Mouse (Mus musculus) urinary bladder, postnatal 25 days (tissue): Measurements from ENCODE around the gene Adgra3.
A peak's percentile ranks its signal among the peaks of the same experiment; 100 is the strongest.

Experiments
- DNase-seq: peaks from one replicate; pipeline ENCODE4 v3.0.0; 2022; ENCODE audit warnings: low spot score

Gene Adgra3

DNA sequence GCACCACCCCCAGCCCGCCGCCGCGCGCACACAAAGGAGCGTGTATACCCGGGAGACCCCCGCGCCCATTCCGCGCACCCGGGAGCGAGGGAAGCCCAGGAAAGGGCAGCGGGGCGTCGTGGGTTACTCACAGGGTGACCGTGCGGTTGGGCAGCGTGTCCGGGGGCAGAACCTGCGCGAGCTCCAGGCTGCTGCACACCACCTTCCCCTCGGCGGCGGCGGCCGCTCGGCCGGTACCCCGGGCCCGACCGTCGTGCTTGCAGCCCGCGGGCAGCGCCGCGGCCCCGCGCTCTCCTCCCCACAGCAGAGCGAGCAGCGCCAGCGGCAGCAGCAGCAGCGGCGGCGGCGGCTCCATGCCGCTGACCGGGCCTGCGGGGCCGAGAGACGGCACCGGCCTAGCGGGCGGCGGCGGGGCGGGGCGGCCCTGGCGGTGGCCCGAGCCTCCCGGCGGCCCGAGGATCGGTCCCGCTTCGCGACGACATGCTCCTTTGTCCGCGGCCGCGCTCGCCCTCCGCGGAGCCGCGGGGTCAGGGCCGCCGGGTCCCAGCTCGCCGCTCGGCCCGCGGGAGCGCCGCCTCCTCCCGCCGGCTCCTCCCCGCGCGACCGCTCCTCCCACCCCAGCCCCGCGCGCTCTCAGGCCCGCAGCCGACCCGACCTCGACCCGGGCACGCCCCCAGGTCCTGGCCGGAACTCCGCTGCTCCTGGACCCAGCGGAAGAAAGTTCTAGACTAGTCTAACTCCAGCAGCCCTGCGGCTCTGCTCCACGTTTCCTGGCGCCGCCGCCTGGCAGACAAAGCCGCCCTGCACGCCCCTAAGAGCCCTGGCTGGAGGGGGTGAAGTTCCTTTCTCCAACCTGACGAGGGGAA is at the start of gene Adgra3:
TSS of gene Adgra3 (minus strand) at position 586 of the 866 bp plus-strand sequence.
- DNase-seq = peak; percentile 67

DNA sequence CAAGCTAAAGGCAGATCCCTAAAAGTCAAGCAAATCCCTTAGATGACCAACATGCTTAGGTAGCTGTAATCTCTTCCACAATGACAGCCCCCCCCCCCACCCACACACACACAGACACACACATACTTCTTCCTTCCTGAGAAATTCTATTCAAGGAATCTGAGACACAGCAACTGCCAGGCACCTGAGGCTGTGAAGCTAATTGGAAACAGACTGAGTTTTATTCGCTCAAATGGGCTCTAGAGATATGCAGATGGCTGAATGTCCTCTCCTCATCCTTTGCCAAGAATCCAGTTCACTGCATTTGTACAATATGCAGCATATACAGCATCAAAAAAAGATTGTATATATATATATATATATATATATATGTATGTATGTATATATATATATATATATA is 24.6 kb upstream of the Adgra3 start:
- DNase-seq = no peak

DNA sequence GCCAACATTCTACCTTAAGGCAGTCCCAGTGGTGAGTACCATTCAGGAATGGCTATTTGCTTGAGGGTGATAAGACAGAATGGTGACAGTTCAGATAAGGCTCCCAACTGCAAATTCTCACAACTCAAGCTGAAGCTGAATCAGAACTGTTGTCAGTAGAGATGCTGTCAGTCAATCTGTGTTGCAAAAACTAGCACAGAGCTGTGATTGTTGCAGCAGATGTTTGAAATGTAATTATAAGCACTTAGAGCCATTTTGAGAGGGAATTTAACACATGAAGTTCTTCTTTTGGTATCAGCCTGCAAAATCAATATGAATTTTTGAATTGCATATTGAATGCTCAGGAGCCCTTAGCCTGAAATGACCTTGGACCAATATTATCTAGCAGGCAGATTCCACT is 15.4 kb upstream of the Adgra3 start:
- DNase-seq = no peak

DNA sequence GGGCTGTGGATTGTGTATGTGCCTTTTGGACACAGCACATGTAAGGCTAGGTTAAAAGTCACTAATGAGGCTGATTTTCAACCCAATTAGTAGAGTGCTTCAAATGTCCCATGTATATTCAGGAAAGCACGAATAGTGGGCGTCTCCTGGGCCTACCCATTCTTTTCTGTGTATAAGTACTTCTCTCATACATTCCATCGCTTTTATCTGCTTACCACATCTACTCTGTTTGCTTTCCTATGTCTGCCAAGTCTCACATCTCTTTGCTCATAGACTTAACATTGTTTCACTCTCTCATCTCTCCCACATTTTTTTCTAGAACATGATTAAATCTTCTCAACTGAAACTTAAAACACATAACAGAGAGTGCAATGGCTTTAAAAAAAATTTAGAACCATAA is 5.4 kb upstream of the Adgra3 start:
- DNase-seq = no peak

DNA sequence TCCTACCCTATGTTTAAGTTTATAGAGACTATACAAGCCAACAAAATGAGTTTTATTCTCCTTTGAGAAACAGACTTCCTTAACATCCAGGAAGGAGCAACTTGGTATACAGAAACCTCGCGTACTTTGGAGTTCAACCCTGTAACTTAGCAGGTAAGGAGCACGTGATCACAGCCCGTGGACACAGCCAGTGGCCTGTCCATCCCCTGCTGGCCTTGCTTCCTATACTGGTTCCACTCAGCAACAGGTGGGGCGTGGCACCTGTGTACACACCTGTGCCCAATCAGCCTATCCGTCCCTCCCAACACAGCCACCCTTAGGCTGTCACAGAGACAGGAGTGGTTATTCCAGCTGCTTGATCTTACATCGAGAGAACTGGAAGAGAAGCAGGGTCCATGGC is 780 bp upstream of the Adgra3 start:
- DNase-seq = no peak

DNA sequence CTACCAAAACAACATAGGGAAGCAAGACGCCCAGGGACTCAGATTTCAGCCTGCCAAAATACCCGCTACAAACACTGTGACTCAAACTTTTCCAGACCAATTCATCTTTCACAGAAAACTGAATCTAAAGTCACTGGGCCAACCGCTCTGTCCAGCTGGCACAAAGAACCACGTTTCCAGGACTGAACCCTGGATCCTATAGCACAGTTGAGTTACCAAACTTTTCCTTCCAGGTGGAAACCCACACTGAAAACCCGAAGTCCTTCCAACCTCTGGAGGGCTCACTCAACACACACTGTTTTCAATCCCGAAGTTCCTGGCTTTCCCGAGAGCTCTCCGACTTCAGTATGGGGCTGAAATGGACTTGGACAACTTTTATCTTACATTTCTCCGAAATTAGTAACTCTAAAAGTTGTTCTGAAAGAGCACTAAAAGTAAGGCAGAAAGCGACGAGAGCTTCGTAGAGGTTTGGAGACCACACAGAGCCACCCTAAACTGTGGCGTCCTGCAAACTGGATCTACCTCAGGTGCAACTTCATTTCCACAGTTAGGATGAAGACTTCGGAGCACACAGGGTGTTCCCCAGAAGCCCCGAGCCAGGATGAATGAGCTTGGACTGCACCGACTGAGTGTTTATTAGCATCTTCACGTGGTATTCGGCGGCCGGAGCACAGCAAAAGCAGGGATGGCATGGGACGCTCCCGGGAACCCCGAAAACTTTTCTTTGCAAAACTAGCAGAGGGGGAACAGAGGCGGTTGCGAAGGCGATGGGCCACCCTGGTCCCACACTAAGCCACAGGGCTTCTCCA is 990 bp downstream of the Adgra3 start:
- DNase-seq = no peak

DNA sequence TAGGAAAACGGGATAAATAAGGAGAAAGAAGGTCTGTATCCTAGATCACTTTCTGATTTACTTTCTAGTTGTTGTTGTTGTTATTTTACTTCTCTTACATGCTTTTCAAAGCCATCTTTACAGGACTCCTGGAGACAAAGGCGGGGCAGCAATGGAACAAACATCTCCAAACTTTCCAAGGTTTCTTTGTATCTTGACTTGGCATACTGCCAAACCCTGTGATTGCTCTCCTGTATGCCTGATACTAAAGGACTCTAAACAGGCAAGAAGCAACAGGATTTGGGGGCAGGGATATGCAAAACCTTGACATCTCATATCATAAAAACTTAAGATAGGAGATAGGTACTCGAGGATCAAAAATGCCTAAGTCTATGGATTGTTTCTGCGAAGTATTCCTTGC is 6.3 kb downstream of the Adgra3 start:
- DNase-seq = no peak

DNA sequence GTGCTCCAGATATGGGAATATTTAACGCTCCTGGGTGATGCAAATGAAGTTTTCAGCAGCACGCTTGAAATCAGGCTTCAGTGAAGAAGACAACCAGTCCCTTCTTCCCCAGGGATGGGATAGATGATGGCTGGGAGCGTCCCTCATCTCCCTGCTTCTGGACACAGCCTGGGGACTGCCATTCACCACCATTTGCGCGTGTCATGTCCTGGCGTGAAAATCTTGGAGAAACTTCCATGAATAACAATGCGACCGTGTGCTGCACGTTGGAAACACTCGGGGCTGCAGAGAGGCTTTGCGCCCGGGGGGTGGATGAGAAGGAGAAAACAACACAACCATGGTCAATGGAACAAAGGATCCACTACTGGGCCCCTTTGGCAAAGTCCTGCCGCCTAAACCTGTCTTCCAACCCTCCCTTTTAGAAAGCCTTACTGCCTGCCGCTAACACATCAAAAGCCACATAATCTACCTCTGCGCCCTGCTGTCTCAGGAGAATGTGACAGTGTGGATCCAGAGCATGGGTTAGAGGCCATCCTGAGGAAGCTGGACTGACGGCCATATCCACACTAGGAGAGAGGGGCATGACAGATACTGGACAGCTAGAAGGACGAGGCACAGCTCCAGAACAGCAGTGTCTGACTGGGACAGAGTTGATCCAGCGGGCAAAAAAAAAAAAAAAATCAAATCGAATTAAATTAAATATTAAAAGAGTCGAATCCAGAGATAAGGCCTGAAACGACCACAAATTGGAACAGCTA is 8.0 kb downstream of the Adgra3 start:
- DNase-seq = no peak

DNA sequence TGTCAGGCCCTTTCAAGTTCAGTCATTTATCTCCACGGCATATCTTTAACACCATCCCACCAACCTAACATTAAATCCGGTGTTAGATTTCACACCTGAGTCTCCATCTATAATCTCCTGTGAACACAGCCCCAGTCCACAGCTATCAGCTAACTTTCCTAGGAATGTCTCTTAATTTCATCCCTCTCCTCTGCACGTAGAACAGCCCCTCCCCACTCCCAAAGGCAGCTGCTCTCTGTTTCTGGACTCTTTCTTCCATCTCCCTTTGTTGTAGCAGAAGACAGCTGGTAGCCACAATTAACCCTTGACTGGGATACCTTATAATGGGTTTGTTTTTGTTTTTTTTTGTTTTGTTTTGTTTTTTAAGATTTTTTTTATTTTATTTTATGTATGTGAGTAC is 8.8 kb downstream of the Adgra3 start:
- no peak for DNase-seq

DNA sequence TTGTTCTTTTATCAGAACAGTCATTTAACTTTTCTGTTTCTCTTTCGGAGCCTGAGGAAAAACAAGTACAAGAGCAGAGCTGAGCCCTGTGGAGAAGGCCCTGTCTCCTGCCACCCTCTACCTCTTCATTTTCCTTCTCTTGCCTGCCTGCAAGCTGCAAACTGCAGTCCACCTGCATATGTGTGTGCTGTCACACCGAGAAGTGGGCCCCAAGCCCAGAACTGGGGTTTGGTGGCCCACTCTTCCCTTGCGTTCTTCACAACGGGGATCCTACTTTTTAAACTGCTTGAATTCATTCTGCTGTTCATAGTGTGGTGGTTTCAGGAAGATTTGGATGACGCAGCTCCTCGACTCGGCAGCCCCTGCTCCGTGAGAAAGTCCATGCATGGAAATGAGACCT is 9.3 kb downstream of the Adgra3 start:
- DNase-seq = no peak

DNA sequence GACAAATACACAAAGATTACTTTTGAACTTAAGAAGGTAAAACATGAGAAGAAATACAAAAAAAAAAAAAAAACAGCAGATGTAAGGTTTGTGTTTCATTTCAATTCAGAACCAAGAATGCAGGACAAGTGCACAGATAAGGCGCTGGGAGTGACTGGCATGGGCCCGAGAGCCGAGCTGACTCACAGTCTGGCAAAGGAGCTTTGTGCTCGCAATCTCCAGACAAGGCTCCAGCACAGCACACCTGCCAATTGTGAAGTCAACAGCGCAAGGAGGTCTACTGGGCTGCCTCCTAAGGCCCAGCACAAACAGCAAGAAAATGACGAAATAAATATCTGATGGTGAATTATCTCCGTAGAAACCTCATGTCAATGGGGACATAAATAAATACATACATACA is 9.8 kb downstream of the Adgra3 start:
- DNase-seq = no peak

DNA sequence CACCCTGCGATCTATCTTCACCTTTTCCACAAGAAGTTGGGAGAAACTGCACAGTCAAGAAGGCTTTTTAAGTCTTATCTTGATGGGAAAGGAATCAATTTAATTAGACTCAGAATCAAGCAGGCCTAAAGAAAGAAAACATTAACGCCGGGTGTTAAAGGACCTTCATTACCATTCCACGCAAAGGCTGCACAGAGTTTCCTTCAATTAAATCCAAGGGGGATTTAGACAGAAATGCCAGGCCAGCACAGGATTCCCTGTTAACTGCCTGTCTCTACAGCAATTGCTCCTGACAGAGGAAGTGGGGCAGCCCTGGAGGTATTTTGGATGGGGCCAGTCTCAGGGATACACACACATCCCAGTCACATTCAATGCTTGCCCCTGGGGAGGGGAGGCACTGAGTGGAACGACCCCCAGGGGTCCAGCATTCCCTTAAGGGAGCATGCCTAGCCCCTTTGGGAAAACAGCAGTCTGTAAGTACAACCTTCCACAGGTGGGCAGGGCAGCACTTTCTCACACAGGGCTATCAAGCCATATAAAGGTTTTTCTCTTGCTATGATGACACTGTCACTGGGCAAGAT is 10.4 kb downstream of the Adgra3 start:
- no peak for DNase-seq

DNA sequence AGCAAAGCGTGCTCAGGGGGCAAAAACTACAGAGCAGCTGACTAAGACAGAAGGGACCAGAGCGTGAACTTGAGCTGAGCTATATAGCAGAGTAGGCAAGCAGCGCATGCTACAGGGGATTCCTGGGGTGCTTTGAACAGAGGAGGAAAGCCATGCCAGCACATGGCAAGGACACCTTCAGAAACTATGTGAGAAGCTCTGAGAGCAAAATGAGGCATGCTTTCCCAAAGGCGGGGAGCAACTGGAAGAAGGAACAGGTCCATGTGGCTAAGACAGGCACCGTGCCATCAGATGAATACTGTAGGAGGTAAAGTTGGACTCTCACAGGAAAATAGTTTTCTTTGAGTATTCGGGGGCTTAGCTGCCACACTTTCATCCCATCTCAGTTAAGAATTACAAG is 13.6 kb downstream of the Adgra3 start:
- DNase-seq = no peak

DNA sequence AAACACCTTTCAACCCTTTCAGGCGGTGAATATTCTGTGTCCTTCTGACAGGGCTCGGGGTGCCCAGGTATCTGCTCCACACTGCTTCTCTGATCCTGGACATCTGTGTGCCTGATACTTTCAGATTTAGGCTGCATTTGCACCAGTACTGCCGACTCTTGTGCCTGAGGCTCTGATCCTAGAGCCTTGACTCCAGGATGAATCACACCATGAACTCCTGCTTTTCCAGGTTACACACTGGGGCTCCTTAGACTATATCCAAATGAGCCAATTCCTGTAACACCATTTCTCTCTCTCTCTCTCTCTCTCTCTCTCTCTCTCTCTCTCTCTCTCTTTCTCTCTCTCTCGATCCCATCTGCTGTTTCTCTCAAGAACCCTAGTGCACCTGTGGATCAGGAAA is 15.1 kb downstream of the Adgra3 start:
- no peak for DNase-seq

DNA sequence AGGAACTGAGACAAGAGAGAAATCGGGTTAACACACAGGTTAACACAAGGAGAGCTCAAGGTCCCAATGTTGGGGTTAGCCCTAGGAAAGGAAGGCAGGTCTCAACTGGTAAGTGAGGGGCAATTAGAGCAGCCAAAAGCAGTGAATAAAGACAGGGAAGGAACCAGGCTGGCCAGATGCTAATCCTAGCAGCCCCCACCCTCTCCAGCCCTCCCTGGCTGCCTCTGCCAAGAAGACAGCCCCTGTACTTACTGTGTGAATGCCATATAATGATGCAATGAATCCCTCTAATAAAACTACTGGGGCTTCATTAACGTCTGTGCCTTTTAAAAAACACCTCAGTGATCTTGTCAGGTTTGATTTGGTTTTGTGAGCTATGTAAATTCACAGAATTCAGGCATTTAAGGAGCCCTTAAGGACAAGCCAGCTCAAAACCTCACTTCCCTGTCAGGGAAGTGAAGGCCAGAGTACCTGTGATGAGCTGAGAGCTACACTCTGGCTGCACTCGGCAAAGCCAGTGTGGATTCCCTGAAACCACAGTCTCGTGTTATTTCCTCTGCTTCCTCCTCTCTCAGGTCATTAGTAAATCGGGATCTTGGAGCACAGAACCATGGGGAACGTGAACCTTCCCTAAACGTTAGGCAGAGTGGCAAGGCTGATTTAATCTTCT is 16.4 kb downstream of the Adgra3 start:
- no peak for DNase-seq

DNA sequence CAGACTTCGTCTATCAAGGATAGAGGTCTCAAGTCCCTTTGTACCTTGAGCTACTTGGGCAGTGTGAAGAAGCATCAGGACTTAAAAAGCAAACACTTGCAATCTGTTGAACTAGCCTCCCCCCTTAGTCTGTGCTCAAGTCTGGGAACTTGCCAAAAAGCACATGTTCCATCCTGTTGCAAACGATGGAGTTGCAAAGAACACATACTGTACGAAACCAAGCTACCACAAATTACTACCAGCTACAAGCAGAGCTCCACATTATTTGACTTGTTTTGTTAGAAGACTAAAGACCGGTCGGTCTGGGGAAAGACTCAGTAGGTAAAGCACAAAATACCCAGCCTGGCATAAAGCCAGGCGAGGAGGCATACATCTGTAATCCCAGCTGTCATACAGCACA is 19.3 kb downstream of the Adgra3 start:
- no peak for DNase-seq

DNA sequence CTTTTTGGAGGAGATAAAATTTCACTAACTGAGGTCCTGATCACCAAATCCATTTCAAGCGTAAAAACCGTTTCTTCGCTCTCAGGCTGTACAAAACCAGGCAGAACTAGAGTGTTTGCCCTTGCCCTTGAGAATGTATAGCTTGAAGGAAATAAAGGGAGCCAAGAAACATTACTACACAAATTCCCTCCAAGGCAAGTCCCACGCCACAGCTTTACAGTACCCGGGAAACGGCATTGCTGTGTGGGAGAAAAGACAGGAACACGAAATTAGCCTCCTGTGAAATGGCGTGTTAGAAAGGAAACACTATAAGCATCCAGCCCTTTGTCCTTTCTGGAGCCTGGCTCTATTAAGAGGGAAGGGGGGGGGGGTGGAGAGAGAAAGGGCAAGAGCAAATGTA is 21.1 kb downstream of the Adgra3 start:
- DNase-seq = no peak

DNA sequence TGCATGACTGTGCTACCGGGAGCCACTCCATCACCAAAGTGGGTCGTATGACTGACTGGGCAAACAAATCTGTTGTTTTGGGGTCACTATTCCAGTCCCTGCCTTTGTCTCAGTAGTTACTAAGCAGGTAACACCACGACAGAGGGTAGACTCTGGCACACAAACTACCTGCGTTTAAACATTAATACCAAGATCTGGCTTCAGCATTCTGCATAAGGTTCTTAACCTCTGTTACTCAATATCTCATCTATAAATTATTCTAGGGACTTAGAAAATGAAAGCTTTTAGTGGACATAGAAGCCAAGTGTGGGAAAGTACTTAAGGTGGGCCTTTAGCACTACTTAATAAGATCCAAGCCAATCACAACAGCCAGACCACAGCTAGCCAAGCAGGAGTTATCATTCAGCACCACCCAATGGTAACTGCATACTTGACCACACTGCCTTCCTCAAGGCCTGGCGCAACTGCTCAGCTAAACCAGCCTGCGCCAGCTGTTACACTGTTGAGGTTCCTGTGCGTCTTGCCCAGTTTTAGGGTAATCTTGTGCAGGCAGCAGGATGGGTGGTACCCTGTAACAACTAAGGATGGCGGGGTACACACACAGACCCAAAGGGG is 23.8 kb downstream of the Adgra3 start:
- DNase-seq = no peak

DNA sequence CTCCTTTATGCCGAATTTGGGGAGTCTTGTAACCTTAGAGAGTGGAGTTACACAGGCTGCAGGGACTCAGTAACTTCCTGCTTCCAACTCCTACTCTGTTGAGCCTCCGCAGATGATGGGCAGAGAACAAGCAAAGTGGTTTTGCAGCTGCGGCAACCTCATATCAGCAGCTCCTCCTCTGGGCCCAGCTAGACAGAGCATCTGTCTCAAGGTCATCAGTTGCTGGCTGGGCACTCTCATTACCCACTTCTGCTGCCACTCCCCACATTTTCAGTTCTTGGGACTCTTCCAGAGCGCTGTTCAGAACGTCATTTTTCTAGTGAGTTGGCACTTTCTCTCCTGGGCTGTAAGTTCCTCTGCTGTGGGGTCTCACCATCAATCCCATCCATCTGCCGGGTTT is 24.6 kb downstream of the Adgra3 start:
- DNase-seq = no peak

DNA sequence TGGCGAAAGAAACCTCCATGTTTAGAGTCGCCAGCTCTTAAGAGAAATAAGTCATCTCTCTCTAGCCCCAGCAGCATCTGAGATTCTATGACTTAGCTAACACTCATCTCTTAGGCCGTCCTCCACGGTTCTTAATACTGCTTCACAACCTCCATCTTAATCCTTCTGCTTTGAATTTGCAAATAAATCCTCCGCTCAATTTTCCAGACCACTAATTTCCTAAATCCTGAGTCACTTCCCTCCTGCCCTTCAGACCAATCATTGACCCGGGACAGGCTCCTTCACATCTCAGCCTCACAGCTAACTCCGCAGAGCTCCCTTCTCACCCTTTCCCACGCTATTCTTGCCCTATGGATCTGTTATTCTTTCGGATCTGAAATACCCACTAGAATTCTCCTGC is 25.1 kb downstream of the Adgra3 start:
- no peak for DNase-seq

DNA sequence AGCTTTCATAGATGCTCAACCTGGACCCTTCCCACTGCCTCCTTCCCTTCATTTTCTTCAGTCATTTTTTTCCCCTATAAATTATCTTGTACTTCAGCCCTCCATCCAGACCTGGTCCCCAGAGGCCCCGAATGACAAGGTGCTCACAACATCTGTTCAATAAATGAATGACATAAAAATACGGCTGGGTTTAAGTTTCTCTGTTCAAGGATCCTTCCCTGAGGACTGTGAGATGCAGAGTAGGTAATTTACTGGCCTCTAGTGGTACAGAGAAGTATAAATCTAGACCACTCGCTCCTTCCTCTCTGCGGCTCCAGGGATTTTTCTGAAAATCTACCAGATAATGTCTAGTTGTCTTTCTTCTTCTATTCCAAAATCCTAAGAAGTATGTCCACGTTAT is 26.5 kb downstream of the Adgra3 start:
- DNase-seq = no peak
